In genomic region chr10:96822344-96823335, GRCm38 (mm10) we compare ENCODE assay signal across 11 mouse cellular contexts.
DNase-seq lines count a peak whose midpoint lies in the region; ATAC-seq and TF ChIP-seq lines count a peak whose summit lies in the region.
"Had no signal": no experiment of that assay in that cellular context is flagged by ENCODE, and none has a peak within 500 bp of the region (broad histone marks: within the 10 kb centered on the region; RNA-seq: fewer than 3 reads in every experiment).

No protein-coding gene starts in this region.

- no peak overlapping the region for H3K4me3 ChIP-seq in gastrocnemius, adult 2 months
- no peak overlapping the region for H3K4me3 ChIP-seq in limb, embryonic 11.5 days (ENCODE audit: low read depth, low read length)
- H3K4me3 ChIP-seq: embryonic facial prominence, embryonic 12.5 days; neural tube, embryonic 12.5 days had no signal

- WGBS in limb, embryonic 11.5 days: 27% methylated on average over 7 of the region's 7 CpGs

- peak; percentile 51 for DNase-seq in adrenal gland, postnatal 10 days
- no peak for DNase-seq in adrenal gland, postnatal 25 days
- DNase-seq in 3134 (ENCODE audit: extremely low read depth, insufficient read length, low spot score): peak; percentile 18
- peak; percentile 69 for DNase-seq in gastrocnemius, adult 2 months
- peak; percentile 38 for DNase-seq in limb, embryonic 11.5 days (ENCODE audit: low spot score)
- no peak for DNase-seq in left cerebral cortex, adult 11 months (ENCODE audit: low spot score)
- no peak for DNase-seq in right cerebral cortex, postnatal 10 days (ENCODE audit: low spot score in 2 of 2)
- no peak for DNase-seq in spleen, adult 18-20 months
- DNase-seq: left cerebral cortex, postnatal 4 days had no signal

- peak overlapping the region; percentile 52 for H3K27ac ChIP-seq in gastrocnemius, adult 2 months
- 0 out of 2 replicates have a peak overlapping the region, but pooled peaks have one; percentile 31 for H3K27ac ChIP-seq in limb, embryonic 11.5 days (replicated peaks; ENCODE audit: low read depth, low read length)
- H3K27ac ChIP-seq: embryonic facial prominence, embryonic 12.5 days; neural tube, embryonic 12.5 days had no signal

- H3K9ac ChIP-seq in limb, embryonic 11.5 days (ENCODE audit: low read length): no peak overlapping the region
- H3K9ac ChIP-seq: embryonic facial prominence, embryonic 12.5 days; neural tube, embryonic 12.5 days had no signal

- no peak for TF ChIP-seq CTCF in gastrocnemius, adult 2 months (IDR thresholded peaks at IDR 0.05)

- H3K4me2 ChIP-seq in limb, embryonic 11.5 days (ENCODE audit: low read depth, severe bottlenecking): no peak overlapping the region
- H3K4me2 ChIP-seq: embryonic facial prominence, embryonic 12.5 days; neural tube, embryonic 12.5 days had no signal

- peaks cover 11% of the 10 kb centered on the region for H3K4me1 ChIP-seq in limb, embryonic 11.5 days (ENCODE audit: control insufficient read depth, insufficient read depth, low read length)
- H3K4me1 ChIP-seq: neural tube, embryonic 12.5 days had no signal

- intact Hi-C loops in gastrocnemius, adult 2 months (cut with DNase I): loop anchor here (5.0 kb wide), 1 partner anchor 200 kb away; no protein-coding TSS in a partner anchor

- no peaks in the 10 kb centered on the region for H3K27me3 ChIP-seq in limb, embryonic 11.5 days (ENCODE audit: control insufficient read depth, insufficient read depth, low read length)
- H3K27me3 ChIP-seq: embryonic facial prominence, embryonic 12.5 days; neural tube, embryonic 12.5 days had no signal

- H3K36me3 ChIP-seq in limb, embryonic 11.5 days (ENCODE audit: control insufficient read depth, insufficient read depth, low read length): no peaks in the 10 kb centered on the region
- H3K36me3 ChIP-seq: embryonic facial prominence, embryonic 12.5 days; neural tube, embryonic 12.5 days had no signal

- ATAC-seq in limb, embryonic 11.5 days (ENCODE audit: insufficient number of reproducible peaks, low FRiP score, low TSS enrichment, low read depth): no peak

- H3K9me3 ChIP-seq in limb, embryonic 11.5 days (ENCODE audit: control insufficient read depth, low read length): no peaks in the 10 kb centered on the region
- H3K9me3 ChIP-seq: embryonic facial prominence, embryonic 12.5 days; neural tube, embryonic 12.5 days had no signal

Comparison
In these comparisons a context has a peak if more than half of its experiments do, and no peak if none do; other contexts are left out.
1. DNase-seq: peak in adrenal gland, postnatal 10 days (single experiment), 3134 (single experiment), gastrocnemius, adult 2 months (single experiment) and limb, embryonic 11.5 days (single experiment); none in adrenal gland, postnatal 25 days (single experiment), left cerebral cortex, adult 11 months (single experiment), right cerebral cortex, postnatal 10 days (0 of 2) and spleen, adult 18-20 months (0 of 2).